Mouse (Mus musculus) myocyte (in vitro differentiated cells): ENCODE measurements at regions not wholly inside any gene's neighbourhood (a gene's known extent, or its start where the extent isn't known, plus 50 kb on each side); places are given as distances from the start of the nearest gene placed in this dataset.

Experiments
- H3K27me3 ChIP-seq: one replicate; pipeline ENCODE4 v1.6.1; 2011; ENCODE audit not compliant: control insufficient read depth, insufficient read depth, insufficient read length
- H3K36me3 ChIP-seq: one replicate; pipeline ENCODE4 v1.6.1; 2011; ENCODE audit not compliant: control insufficient read depth, insufficient read depth
- H3K4me2 ChIP-seq: one replicate; pipeline ENCODE4 v1.6.1; 2011; ENCODE audit warnings: low read depth, control low read depth
- H3K4me3 ChIP-seq: one replicate; pipeline ENCODE4 v1.5.1; 2011; ENCODE audit warnings: mild to moderate bottlenecking, control low read depth, moderate library complexity
- H3K79me2 ChIP-seq: one replicate; pipeline ENCODE4 v1.6.1; 2011; ENCODE audit not compliant: control insufficient read depth, insufficient read depth
- H3ac ChIP-seq: one replicate; pipeline ENCODE4 v1.6.1; 2011; ENCODE audit not compliant: control insufficient read depth, insufficient read length
- CEBPB ChIP-seq: IDR thresholded peaks from 2 replicates; pipeline ENCODE4 v1.6.1; 2011; ENCODE audit warnings: mild to moderate bottlenecking, moderate library complexity; ENCODE audit not compliant: poor library complexity, insufficient read depth, severe bottlenecking
- E2F4 ChIP-seq: IDR thresholded peaks from one replicate; pipeline ENCODE4 v1.6.1; 2011; ENCODE audit warnings: mild to moderate bottlenecking, control low read depth, moderate library complexity; ENCODE audit not compliant: insufficient read depth
- MAX ChIP-seq: IDR thresholded peaks from one replicate; pipeline ENCODE4 v1.6.1; 2011; ENCODE audit warnings: low read depth, mild to moderate bottlenecking, control low read depth
- MYOD1 ChIP-seq, 3 experiments: IDR thresholded peaks; one replicate each; pipeline ENCODE4 v1.6.1; 2011; ENCODE audit warnings: control low read depth in 2 of 3, low read depth in 2 of 3, mild to moderate bottlenecking in 2 of 3, moderate library complexity in 1 of 3; ENCODE audit not compliant: insufficient read length in 2 of 3, control insufficient read depth in 1 of 3
- POLR2A ChIP-seq: IDR thresholded peaks from one replicate; pipeline ENCODE4 v1.6.1; 2011; ENCODE audit warnings: low read depth, mild to moderate bottlenecking, control low read depth, moderate library complexity; ENCODE audit not compliant: insufficient read length
- POLR2AphosphoS2 ChIP-seq: IDR thresholded peaks from one replicate; pipeline ENCODE4 v1.6.1; 2011; ENCODE audit warnings: low read depth, control low read depth; ENCODE audit not compliant: insufficient read length
- REST ChIP-seq: IDR thresholded peaks from one replicate; pipeline ENCODE4 v1.6.1; 2011; ENCODE audit warnings: mild to moderate bottlenecking, control low read depth, moderate library complexity; ENCODE audit not compliant: insufficient read depth, insufficient read length
- USF1 ChIP-seq: IDR thresholded peaks from one replicate; pipeline ENCODE4 v1.6.1; 2011; ENCODE audit warnings: low read depth, mild to moderate bottlenecking, control low read depth, moderate library complexity

DNA sequence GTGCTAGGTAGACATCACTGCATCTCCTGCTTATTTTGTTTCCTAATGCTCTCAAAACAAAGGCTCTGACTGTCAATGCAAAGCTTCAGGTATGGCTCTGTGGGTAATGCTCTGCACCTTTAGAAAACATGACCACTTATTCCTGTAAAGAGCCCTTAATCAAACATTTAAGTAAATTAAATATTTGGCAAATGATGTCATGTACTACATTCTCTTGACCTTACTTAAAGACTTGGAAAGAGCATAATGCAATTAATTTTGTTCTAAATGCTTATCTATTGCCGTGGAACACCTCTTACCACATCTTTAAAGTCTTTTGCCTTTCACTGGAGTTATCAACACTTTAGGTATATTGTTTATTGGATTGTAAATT, 70.1 kb upstream of the Palmd start:
- Histone ChIP-seq H3ac (no peak overlapping the region), H3K36me3 (no peaks in the 10 kb centered on the region), H3K4me2 (no peak overlapping the region), H3K27me3 (no peaks in the 10 kb centered on the region), H3K79me2 (no peaks in the 10 kb centered on the region), H3K4me3 (no peak overlapping the region)
- TF ChIP-seq MAX: no peak
- TF ChIP-seq POLR2A: no peak
- no peak for TF ChIP-seq MYOD1 (IDR thresholded peaks at IDR 0.05; ENCODE audit: control insufficient read depth in 1 of 3, insufficient read length in 2 of 3, low read depth in 2 of 3)

GRCm38 (mm10) chr3:117038280-117038927, 69.6 kb upstream of the Palmd start:
- Histone ChIP-seq H3K4me2 (no peak overlapping the region), H3ac (no peak overlapping the region), H3K79me2 (no peaks in the 10 kb centered on the region), H3K4me3 (no peak overlapping the region), H3K36me3 (no peaks in the 10 kb centered on the region), H3K27me3 (no peaks in the 10 kb centered on the region)
- no peak for TF ChIP-seq E2F4
- TF ChIP-seq POLR2A: no peak
- TF ChIP-seq MYOD1 (IDR thresholded peaks at IDR 0.05; ENCODE audit: control insufficient read depth in 1 of 3, insufficient read length in 2 of 3, low read depth in 2 of 3): no peak
- TF ChIP-seq REST: no peak
- no peak for TF ChIP-seq USF1
- no peak for TF ChIP-seq CEBPB
- no peak for TF ChIP-seq POLR2AphosphoS2
